ENCODE assay signal across 8 mouse cellular contexts in the genomic region with DNA sequence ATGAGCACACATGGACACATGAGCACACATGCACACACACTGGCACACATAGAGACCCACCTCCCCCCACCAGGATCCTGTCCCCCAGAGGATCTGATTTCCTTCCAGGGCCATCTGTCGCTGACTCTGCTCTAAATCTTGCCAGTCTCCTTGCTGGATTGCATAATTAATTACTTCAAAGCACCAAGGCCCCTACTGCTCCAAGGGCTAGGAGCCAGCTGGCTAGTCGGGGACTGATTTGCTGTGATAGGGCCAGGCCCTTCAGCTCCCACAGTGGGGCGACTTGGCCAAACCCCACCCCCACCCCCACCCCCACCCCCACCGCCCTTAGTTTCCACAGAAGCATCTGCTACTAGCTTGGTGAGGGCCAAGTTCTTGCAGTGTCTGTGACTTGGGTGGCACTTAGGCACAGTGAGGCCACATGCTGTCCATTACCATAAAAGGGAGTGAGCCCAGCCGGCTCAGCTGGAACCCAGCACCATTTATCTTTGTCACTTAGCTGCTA. TPM values are rescaled to one million over a fixed set of nuclear protein-coding genes. Genes with fewer than 3 reads are reported as not detected.
DNase-seq lines count a peak whose midpoint lies in the region; ATAC-seq and TF ChIP-seq lines count a peak whose summit lies in the region.

No protein-coding gene starts in this region.

- no peaks in the 10 kb centered on the region for H3K9me3 ChIP-seq in intestine, embryonic 15.5 days
- H3K9me3 ChIP-seq in midbrain, postnatal 0 days (ENCODE audit: low read length): no peaks in the 10 kb centered on the region
- H3K9me3 ChIP-seq in liver, embryonic 12.5 days (replicated peaks): no peaks in the 10 kb centered on the region

- ATAC-seq in intestine, embryonic 15.5 days: peak; percentile 49; the same call in 1 of the 2 replicates
- peak; percentile 84 for ATAC-seq in midbrain, postnatal 0 days (ENCODE audit: low FRiP score)
- no peak for ATAC-seq in liver, embryonic 12.5 days
- no peak for ATAC-seq in erythroid progenitor cell, adult 5-6 weeks (replicated peaks; ENCODE audit: low FRiP score, poor library complexity, severe bottlenecking)

- H3K27me3 ChIP-seq in intestine, embryonic 15.5 days (replicated peaks): no peaks in the 10 kb centered on the region
- no peaks in the 10 kb centered on the region for H3K27me3 ChIP-seq in midbrain, postnatal 0 days (ENCODE audit: insufficient read depth, low read length)
- H3K27me3 ChIP-seq in liver, embryonic 12.5 days (replicated peaks): no peaks in the 10 kb centered on the region

- H3K4me2 ChIP-seq in intestine, embryonic 15.5 days (replicated peaks): no peak overlapping the region
- H3K4me2 ChIP-seq in midbrain, postnatal 0 days (ENCODE audit: low read depth, low read length, poor library complexity, severe bottlenecking): no peak overlapping the region
- no peak overlapping the region for H3K4me2 ChIP-seq in liver, embryonic 12.5 days

- peak overlapping the region; percentile 41; the same call in 1 of the 2 replicates for H3K27ac ChIP-seq in gastrocnemius, adult 2 months
- H3K27ac ChIP-seq in intestine, embryonic 15.5 days: no peak overlapping the region
- no peak overlapping the region; the same call in 1 of the 2 replicates for H3K27ac ChIP-seq in midbrain, postnatal 0 days (ENCODE audit: low read depth, low read length)
- no peak overlapping the region for H3K27ac ChIP-seq in liver, embryonic 12.5 days

- no peak overlapping the region for H3K9ac ChIP-seq in intestine, embryonic 15.5 days
- no peak overlapping the region for H3K9ac ChIP-seq in midbrain, postnatal 0 days (replicated peaks; ENCODE audit: low read length, poor library complexity, severe bottlenecking)
- no peak overlapping the region for H3K9ac ChIP-seq in liver, embryonic 12.5 days

- no peaks in the 10 kb centered on the region for H3K36me3 ChIP-seq in intestine, embryonic 15.5 days
- H3K36me3 ChIP-seq in midbrain, postnatal 0 days (ENCODE audit: insufficient read depth, low read length): no peaks in the 10 kb centered on the region
- H3K36me3 ChIP-seq in liver, embryonic 12.5 days: no peaks in the 10 kb centered on the region

- H3K4me3 ChIP-seq in gastrocnemius, adult 2 months: no peak overlapping the region
- H3K4me3 ChIP-seq in intestine, embryonic 15.5 days (replicated peaks): no peak overlapping the region
- H3K4me3 ChIP-seq in midbrain, postnatal 0 days (ENCODE audit: low read depth, low read length): no peak overlapping the region
- no peak overlapping the region for H3K4me3 ChIP-seq in liver, embryonic 12.5 days

- H3K4me1 ChIP-seq in intestine, embryonic 15.5 days (replicated peaks): peaks cover 6% of the 10 kb centered on the region; the same call in 1 of the 2 replicates
- no peaks in the 10 kb centered on the region for H3K4me1 ChIP-seq in midbrain, postnatal 0 days (ENCODE audit: insufficient read depth, low read length)
- H3K4me1 ChIP-seq in liver, embryonic 12.5 days: no peaks in the 10 kb centered on the region

- no peak for TF ChIP-seq CTCF in gastrocnemius, adult 2 months (IDR thresholded peaks at IDR 0.05)
- TF ChIP-seq CTCF in midbrain, postnatal 0 days (IDR thresholded peaks at IDR 0.05): no peak

- peak; percentile 71 for DNase-seq in adrenal gland, adult 8-10 months
- peak; percentile 93 for DNase-seq in cerebellum, postnatal 36 days
- peak; percentile 88 for DNase-seq in gastrocnemius, adult 2 months
- peak; percentile 39 to 56 for DNase-seq in left cerebral cortex, postnatal 36 days (ENCODE audit: low spot score in 2 of 2)
- peak; percentile 95 for DNase-seq in midbrain, postnatal 0 days (ENCODE audit: low spot score)

- intact Hi-C loops in gastrocnemius, adult 2 months (cut with DNase I): no loop called here
- intact Hi-C loops in left cerebral cortex, postnatal 36 days (cut with DNase I): no loop called here

- WGBS in intestine, embryonic 15.5 days: 27% methylated on average over 5 of the region's 5 CpGs
- WGBS in midbrain, postnatal 0 days: 5% methylated on average over 5 of the region's 5 CpGs
- 31% methylated on average over 5 of the region's 5 CpGs for WGBS in liver, embryonic 12.5 days (ENCODE audit: insufficient replicate concordance)

RNA-seq across cellular contexts. Expression of a gene that starts 26.0 kb away (rescaled TPM):
- total RNA-seq in adrenal gland, adult 8-10 months (2022): 10 to 100 TPM; 12.4 to 24.3 (median 16.8) TPM
- total RNA-seq in gastrocnemius, adult 2 months (2021): 1 to 10 TPM; 4.6 to 5.0 TPM
- 13.0 and 13.4 TPM in 2 replicates for polyA plus RNA-seq in intestine, embryonic 15.5 days (2015; fragmentation: Nextera tagmentation; extraction: Ambion mirVana)
- 10 to 100 TPM; 60.6 to 91.1 TPM for total RNA-seq in left cerebral cortex, postnatal 36 days (2021)
- total RNA-seq in midbrain, postnatal 0 days (2014; rRNA removed): 48.4 and 73.0 TPM in 2 replicates
- polyA plus RNA-seq in midbrain, postnatal 0 days (2015; fragmentation: Nextera tagmentation; extraction: Ambion mirVana): 15.2 and 21.1 TPM in 2 replicates
- polyA plus RNA-seq in liver, embryonic 12.5 days (2016; fragmentation: Nextera tagmentation; extraction: Ambion mirVana): 2.4 TPM in 2 replicates
- 0.42 and 1.8 TPM in 2 replicates for total RNA-seq in erythroid progenitor cell, adult 5-6 weeks (2015; ENCODE audit: low replicate concordance)
- 3.1 and 3.6 TPM in 2 replicates for total RNA-seq in erythroid progenitor cell, adult 5-6 weeks (2017; ENCODE audit: low replicate concordance)

RNA-seq across cellular contexts. Expression of a gene that starts 28.3 kb away (rescaled TPM):
- total RNA-seq in adrenal gland, adult 8-10 months (2022): not detected
- not detected for total RNA-seq in gastrocnemius, adult 2 months (2021)
- not detected in 2 replicates for polyA plus RNA-seq in intestine, embryonic 15.5 days (2015; fragmentation: Nextera tagmentation; extraction: Ambion mirVana)
- not detected for total RNA-seq in left cerebral cortex, postnatal 36 days (2021)
- not detected in 2 replicates for total RNA-seq in midbrain, postnatal 0 days (2014; rRNA removed)
- polyA plus RNA-seq in midbrain, postnatal 0 days (2015; fragmentation: Nextera tagmentation; extraction: Ambion mirVana): not detected in 2 replicates
- not detected in 2 replicates for polyA plus RNA-seq in liver, embryonic 12.5 days (2016; fragmentation: Nextera tagmentation; extraction: Ambion mirVana)
- not detected in 2 replicates for total RNA-seq in erythroid progenitor cell, adult 5-6 weeks (2015; ENCODE audit: low replicate concordance)
- 1.3 TPM in 1 of 2 replicates, not detected in the other for total RNA-seq in erythroid progenitor cell, adult 5-6 weeks (2017; ENCODE audit: low replicate concordance)

RNA-seq across cellular contexts. Expression of a gene that starts 39.8 kb away (rescaled TPM):
- 1 to 10 TPM in 2 of 4 experiments, under 1 TPM in 1, not detected in 1; 0.84 to 2.6 (median 2.3) TPM for total RNA-seq in adrenal gland, adult 8-10 months (2022)
- 1 to 10 TPM in 1 of 2 experiments, under 1 TPM in 1; 0.79 to 1.0 TPM for total RNA-seq in gastrocnemius, adult 2 months (2021)
- 0.36 and 1.1 TPM in 2 replicates for polyA plus RNA-seq in intestine, embryonic 15.5 days (2015; fragmentation: Nextera tagmentation; extraction: Ambion mirVana)
- total RNA-seq in left cerebral cortex, postnatal 36 days (2021): 1 to 10 TPM; 1.1 to 2.4 TPM
- 1.4 and 3.0 TPM in 2 replicates for total RNA-seq in midbrain, postnatal 0 days (2014; rRNA removed)
- 2.2 and 3.1 TPM in 2 replicates for polyA plus RNA-seq in midbrain, postnatal 0 days (2015; fragmentation: Nextera tagmentation; extraction: Ambion mirVana)
- not detected in 2 replicates for polyA plus RNA-seq in liver, embryonic 12.5 days (2016; fragmentation: Nextera tagmentation; extraction: Ambion mirVana)
- total RNA-seq in erythroid progenitor cell, adult 5-6 weeks (2015; ENCODE audit: low replicate concordance): not detected in 2 replicates
- total RNA-seq in erythroid progenitor cell, adult 5-6 weeks (2017; ENCODE audit: low replicate concordance): not detected in 2 replicates

Comparison
In these comparisons a context has a peak if more than half of its experiments do, and no peak if none do; other contexts are left out.
1. ATAC-seq: peak in intestine, embryonic 15.5 days (single experiment) and midbrain, postnatal 0 days (single experiment); none in liver, embryonic 12.5 days (single experiment) and erythroid progenitor cell, adult 5-6 weeks (single experiment).
2. Peak in every context shown above with its lines, with median percentiles within 50 percentile points of each other: DNase-seq.